Mouse (Mus musculus) thymus, adult 2 months (tissue): ENCODE results near the gene Gh.

Source experiments
- CTCF ChIP-seq: fragments of 200-500 bp; IDR thresholded peaks from 2 replicates; pipeline ENCODE4 v1.5.1; 2012; ENCODE audit warnings: mild to moderate bottlenecking, control low read depth, low read length, moderate library complexity, borderline replicate concordance; ENCODE audit not compliant: control insufficient read depth, poor library complexity, insufficient read depth; ENCODE audit errors: extremely low read depth
- POLR2A ChIP-seq: fragments of 200-500 bp; IDR thresholded peaks from 2 replicates; pipeline ENCODE4 v1.6.1; 2012; ENCODE audit warnings: mild to moderate bottlenecking, low read length, control low read depth, moderate library complexity; ENCODE audit not compliant: control insufficient read depth, poor library complexity, insufficient read depth; ENCODE audit errors: extremely low read depth

DNA sequence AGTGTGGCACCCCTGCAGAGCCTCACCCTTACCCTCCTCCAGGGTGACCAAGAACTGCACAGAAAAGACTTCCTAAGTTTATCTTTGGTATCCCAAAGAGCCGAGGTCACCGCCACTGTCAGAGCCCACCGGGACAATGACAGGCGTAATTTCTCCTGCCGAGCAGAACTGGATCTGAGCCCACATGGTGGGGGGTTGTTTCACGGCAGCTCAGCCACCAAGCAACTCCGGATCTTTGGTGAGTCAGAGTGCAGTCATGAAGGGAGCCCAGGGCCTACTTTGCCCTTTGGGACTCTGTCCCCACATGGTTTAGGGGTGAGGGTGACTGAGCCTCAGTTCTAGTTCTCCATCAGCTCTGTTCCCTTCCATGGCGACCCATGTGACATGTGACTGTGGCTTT is 17.5 kb downstream of the Gh start:
- TF ChIP-seq CTCF (no peak), POLR2A (no peak)
